Mouse (Mus musculus): Measurements from ENCODE around the gene Slc16a2.

DNA sequence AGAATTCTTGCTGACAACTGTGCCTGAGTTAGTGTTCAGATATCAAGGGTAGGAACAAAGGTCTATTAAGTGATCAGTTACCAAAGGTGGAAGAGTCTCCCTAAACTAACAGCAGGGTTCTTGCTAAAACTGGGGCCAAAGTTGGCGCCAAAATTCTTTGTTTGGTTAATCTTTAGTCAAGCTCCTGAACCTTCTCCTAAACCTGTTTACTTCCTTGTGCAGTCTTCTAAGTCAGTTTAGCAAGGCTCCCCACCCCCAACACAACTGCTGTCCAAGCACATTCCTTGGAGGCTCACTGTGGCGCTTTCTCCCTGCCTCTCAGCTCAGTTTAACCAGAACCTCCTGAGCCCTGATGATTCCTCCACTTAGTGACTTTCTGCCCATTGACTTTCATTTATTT lies 168.8 kb downstream of the Slc16a2 start:
- TF ChIP-seq CTCF (IDR thresholded peaks at IDR 0.05; ENCODE audit: low read depth, low read length) (no peak), POLR2A (IDR thresholded peaks at IDR 0.05; ENCODE audit: insufficient read depth, low read length) (no peak), EP300 (IDR thresholded peaks at IDR 0.05; ENCODE audit: insufficient read depth, low read depth, low read length) (no peak)
